Mouse (Mus musculus): ENCODE measurements around the gene Inhbc. TPM values are rescaled to one million over a fixed set of nuclear protein-coding genes. Genes with fewer than 3 reads are reported as not detected.
A peak's percentile ranks its signal among the peaks of the same experiment; 100 is the strongest.

Inhbc gene
- polyA plus RNA-seq, 1 experiment from 2014 or later, result not detected

DNA sequence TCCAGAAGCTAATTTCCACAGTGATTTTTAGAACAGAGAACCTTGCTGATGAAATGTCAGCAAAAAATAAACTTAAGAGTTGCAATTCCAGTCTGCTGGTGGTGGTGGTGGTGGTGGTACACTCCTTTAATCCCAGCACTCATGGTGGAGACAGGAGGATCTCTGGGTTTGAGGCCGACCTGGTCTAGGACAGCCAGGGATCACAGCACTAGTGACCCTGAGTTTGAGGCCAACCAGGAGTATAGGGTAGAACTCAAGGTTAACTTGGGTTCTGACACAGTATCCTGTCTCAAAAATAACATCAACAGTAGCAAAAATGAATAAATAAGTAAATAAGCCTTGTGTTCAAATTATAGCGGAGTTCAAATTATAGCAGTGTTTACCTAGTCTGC lies 11.5 kb upstream of the Inhbc start:
- 48% methylated on average over 2 of the region's 2 CpGs for WGBS
- H3K27ac ChIP-seq (replicated peaks; ENCODE audit: low read depth, low read length), result no peak overlapping the region; the same call in 1 of the 2 replicates
- no peak for ATAC-seq (replicated peaks; ENCODE audit: insufficient number of reproducible peaks, low FRiP score, low TSS enrichment, low read depth)

DNA sequence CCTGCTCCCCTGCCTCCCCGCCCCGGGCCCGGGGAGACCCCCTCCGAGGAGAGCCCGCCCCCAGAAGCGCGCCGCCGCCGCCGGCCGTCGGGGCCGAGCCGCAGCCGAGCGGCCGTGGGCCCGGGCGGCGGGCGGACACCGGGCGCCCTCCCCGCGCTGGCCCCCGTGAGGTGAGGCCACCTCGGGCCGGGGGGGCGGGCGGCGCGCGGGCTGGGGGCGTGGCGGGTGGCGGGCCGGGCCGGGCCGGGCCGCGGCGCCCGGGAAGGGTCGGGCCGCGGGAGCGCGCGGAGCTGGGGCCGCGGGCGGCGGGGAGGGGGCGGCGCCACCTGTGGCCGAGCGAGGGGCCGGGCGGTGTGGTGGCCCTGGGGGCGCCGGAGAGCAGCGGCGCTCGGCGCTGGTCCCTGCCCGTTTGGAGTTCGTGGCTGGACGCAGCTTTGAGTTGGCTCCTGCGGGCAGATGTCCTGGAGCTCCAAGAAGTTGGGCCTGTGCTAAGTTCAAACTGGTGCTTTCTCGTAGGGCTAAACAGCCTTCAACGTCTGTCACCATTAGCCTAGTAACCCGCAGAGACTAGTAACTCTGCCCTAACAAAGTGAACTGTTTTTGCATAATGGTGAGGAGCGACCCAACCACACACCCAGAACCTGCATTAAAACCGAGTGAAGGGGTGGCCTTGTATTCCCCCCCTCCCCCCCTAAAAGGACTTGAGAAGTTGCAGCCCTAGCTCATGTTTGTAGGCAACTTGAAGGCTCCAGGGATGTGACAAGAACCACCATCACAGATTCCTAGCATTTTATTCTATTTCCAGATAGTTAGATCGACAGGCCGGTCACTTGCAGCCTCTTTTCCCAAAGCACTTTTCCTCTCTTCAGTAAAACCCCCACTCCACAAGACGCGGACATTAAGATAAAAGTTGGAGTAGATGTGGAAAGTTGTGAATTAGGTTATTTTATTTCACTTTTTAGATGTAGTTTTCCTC lies 10.8 kb upstream of the Inhbc start:
- H3K9me3 ChIP-seq (replicated peaks; ENCODE audit: control insufficient read depth, low read length), result no peaks in the 10 kb centered on the region
- H3K9ac ChIP-seq (replicated peaks; ENCODE audit: low read length), result peak overlapping the region; percentile 88
- H3K27me3 ChIP-seq (ENCODE audit: control insufficient read depth, insufficient read depth, low read length), result no peaks in the 10 kb centered on the region
- H3K4me3 ChIP-seq (ENCODE audit: low read depth, low read length), result peak overlapping the region; percentile 60
- no peaks in the 10 kb centered on the region for H3K36me3 ChIP-seq (replicated peaks; ENCODE audit: control insufficient read depth, insufficient read depth, low read depth, low read length)
- H3K4me1 ChIP-seq (ENCODE audit: control insufficient read depth, insufficient read depth, low read length), result no peaks in the 10 kb centered on the region
- peak overlapping the region; percentile 92 for H3K27ac ChIP-seq (replicated peaks; ENCODE audit: low read depth, low read length)
- DNase-seq (ENCODE audit: low spot score), result peak; percentile 83
- 1% methylated on average over 24 of the region's 79 CpGs for WGBS
- peak; percentile 36 for ATAC-seq (replicated peaks; ENCODE audit: insufficient number of reproducible peaks, low FRiP score, low TSS enrichment, low read depth)
- peak overlapping the region; percentile 55 for H3K4me2 ChIP-seq (ENCODE audit: low read depth, low read length)

More for the DNA sequence above, 11.5 kb upstream of the Inhbc start:
- Histone ChIP-seq H3K36me3 (replicated peaks; ENCODE audit: control insufficient read depth, insufficient read depth, low read depth, low read length) (no peaks in the 10 kb centered on the region), H3K27me3 (ENCODE audit: control insufficient read depth, insufficient read depth, low read length) (no peaks in the 10 kb centered on the region), H3K9ac (replicated peaks; ENCODE audit: low read length) (peak overlapping the region; percentile 10; the same call in 1 of the 2 replicates), H3K9me3 (replicated peaks; ENCODE audit: control insufficient read depth, low read length) (no peaks in the 10 kb centered on the region), H3K4me1 (ENCODE audit: control insufficient read depth, insufficient read depth, low read length) (no peaks in the 10 kb centered on the region), H3K4me3 (ENCODE audit: low read depth, low read length) (peak overlapping the region; percentile 60), H3K4me2 (ENCODE audit: low read depth, low read length) (peak overlapping the region; percentile 55)
- DNase-seq (ENCODE audit: low spot score), result no peak

DNA sequence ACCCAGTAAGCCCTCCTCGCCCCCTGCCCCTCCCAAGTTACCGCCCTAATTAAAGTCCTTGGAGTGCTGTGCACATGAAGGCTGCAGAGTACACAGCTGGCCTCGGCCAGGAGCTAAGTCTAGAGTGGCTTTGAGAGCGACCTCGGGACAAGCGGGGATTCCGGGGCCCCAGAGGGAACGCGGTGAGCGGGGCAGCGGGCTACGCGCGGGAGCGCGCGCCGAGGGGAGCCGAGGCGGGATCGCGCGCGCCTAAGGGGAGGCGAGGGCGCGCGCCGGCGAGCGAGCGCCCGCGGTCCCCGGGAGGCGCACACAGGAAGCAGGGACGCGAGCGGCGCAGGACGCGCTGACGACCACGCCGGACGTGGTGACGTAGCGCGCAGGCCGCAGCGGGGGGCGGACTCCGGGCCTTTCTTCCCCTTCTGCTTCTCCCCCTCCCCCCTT lies 10.0 kb upstream of the Inhbc start, which contains the start of gene R3hdm2:
Gene R3hdm2, plus strand, starts transcription at position 77 of the 441 bp plus-strand sequence.
- peak within 1 kb of the TSS; percentile 55 for H3K4me2 ChIP-seq (ENCODE audit: low read depth, low read length)
- no peaks in the 10 kb centered on the region for H3K36me3 ChIP-seq (replicated peaks; ENCODE audit: control insufficient read depth, insufficient read depth, low read depth, low read length)
- H3K9me3 ChIP-seq (replicated peaks; ENCODE audit: control insufficient read depth, low read length), result no peaks in the 10 kb centered on the region
- peak; percentile 91 for ATAC-seq (replicated peaks; ENCODE audit: insufficient number of reproducible peaks, low FRiP score, low TSS enrichment, low read depth)
- H3K4me3 ChIP-seq (ENCODE audit: low read depth, low read length), result peak within 1 kb of the TSS; percentile 60
- no peaks in the 10 kb centered on the region for H3K27me3 ChIP-seq (ENCODE audit: control insufficient read depth, insufficient read depth, low read length)
- under 1% methylated on average over 53 of the region's 53 CpGs for WGBS
- peak within 1 kb of the TSS; percentile 88 for H3K9ac ChIP-seq (replicated peaks; ENCODE audit: low read length)
- H3K27ac ChIP-seq (replicated peaks; ENCODE audit: low read depth, low read length), result peak within 1 kb of the TSS; percentile 92
- H3K4me1 ChIP-seq (ENCODE audit: control insufficient read depth, insufficient read depth, low read length), result no peaks in the 10 kb centered on the region
- DNase-seq (ENCODE audit: low spot score), result peak; percentile 96

DNA sequence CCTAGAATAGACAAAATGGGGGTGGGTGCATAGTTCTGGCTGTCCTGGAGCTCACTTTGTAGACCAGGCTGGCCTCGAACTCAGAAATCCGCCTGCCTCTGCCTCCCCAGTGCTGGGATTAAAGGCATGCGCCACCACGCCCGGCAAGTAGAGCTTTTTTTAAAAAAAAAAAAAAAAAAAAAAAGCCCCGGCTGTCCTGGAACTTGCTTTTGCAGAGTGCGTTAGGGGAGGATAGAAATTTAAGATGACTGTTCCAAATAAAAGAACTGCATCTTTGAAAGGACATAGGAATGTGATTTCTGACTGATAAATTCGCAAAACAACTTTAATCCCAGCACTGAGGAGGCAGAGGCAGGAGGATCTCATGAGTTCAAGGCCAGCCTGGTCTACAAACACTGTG lies 9.4 kb upstream of the Inhbc start:
- no peaks in the 10 kb centered on the region for H3K9me3 ChIP-seq (replicated peaks; ENCODE audit: control insufficient read depth, low read length)
- H3K9ac ChIP-seq (replicated peaks; ENCODE audit: low read length), result peak overlapping the region; percentile 88
- H3K27me3 ChIP-seq (ENCODE audit: control insufficient read depth, insufficient read depth, low read length), result no peaks in the 10 kb centered on the region
- H3K4me1 ChIP-seq (ENCODE audit: control insufficient read depth, insufficient read depth, low read length), result no peaks in the 10 kb centered on the region
- H3K36me3 ChIP-seq (replicated peaks; ENCODE audit: control insufficient read depth, insufficient read depth, low read depth, low read length), result no peaks in the 10 kb centered on the region
- peak overlapping the region; percentile 92 for H3K27ac ChIP-seq (replicated peaks; ENCODE audit: low read depth, low read length)
- WGBS, result 87% methylated on average over 8 of the region's 8 CpGs
- DNase-seq (ENCODE audit: low spot score) (no peak), ATAC-seq (replicated peaks; ENCODE audit: insufficient number of reproducible peaks, low FRiP score, low TSS enrichment, low read depth) (no peak)
- peak overlapping the region; percentile 54 for H3K4me2 ChIP-seq (ENCODE audit: low read depth, low read length)
- H3K4me3 ChIP-seq (ENCODE audit: low read depth, low read length), result peak overlapping the region; percentile 60; the same call in 1 of the 2 replicates

DNA sequence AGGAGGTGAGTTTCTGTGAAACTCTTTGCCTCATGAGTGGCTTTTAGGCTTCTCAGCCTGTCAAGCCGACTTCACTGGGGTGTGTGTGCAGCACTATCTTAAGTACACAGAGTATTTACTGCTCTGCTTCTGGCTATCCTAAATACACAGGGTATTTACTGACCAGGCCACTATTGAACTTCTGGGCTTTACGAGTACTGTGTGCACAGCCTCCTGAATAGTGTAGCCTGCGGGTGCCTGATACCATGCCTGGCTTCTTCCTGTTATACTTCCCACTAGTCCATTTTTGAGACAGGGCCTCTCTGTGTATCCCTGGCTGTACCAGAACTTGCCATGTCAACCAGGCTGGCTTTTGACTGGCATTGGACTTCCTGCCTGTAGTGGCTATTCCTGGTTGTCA lies 7.5 kb upstream of the Inhbc start:
- Histone ChIP-seq H3K4me3 (ENCODE audit: low read depth, low read length) (no peak overlapping the region), H3K9me3 (replicated peaks; ENCODE audit: control insufficient read depth, low read length) (no peaks in the 10 kb centered on the region), H3K27ac (replicated peaks; ENCODE audit: low read depth, low read length) (no peak overlapping the region), H3K4me1 (ENCODE audit: control insufficient read depth, insufficient read depth, low read length) (no peaks in the 10 kb centered on the region), H3K4me2 (ENCODE audit: low read depth, low read length) (no peak overlapping the region), H3K36me3 (replicated peaks; ENCODE audit: control insufficient read depth, insufficient read depth, low read depth, low read length) (no peaks in the 10 kb centered on the region), H3K27me3 (ENCODE audit: control insufficient read depth, insufficient read depth, low read length) (no peaks in the 10 kb centered on the region), H3K9ac (replicated peaks; ENCODE audit: low read length) (no peak overlapping the region)
- DNase-seq (ENCODE audit: low spot score) (no peak), ATAC-seq (replicated peaks; ENCODE audit: insufficient number of reproducible peaks, low FRiP score, low TSS enrichment, low read depth) (no peak)
- WGBS, result 81% methylated on average over 3 of the region's 3 CpGs

DNA sequence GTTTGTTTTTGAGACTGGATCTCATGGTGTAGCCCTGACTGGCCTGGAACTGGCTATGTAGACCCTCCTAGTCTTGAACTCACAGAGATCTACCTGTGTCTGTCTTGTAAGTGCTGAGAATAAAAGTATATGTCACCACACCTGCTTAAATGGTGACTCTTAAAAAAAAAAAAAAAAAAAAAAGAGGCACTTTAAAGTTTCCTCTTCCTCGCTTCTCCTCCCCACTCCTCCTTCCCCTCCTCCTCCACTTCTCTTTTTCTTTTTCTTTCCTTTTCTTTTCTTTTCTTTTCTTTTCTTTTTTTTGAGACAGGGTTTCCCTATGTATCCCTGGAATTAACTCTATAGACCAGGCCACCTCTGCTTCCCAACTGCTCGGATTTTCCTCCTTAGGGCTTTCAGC lies 792 bp upstream of the Inhbc start:
- WGBS, result 64% methylated on average over 2 of the region's 2 CpGs
- no peak for ATAC-seq (replicated peaks; ENCODE audit: insufficient number of reproducible peaks, low FRiP score, low TSS enrichment, low read depth)
- Histone ChIP-seq H3K4me1 (ENCODE audit: control insufficient read depth, insufficient read depth, low read length) (no peaks in the 10 kb centered on the region), H3K4me3 (ENCODE audit: low read depth, low read length) (no peak overlapping the region), H3K4me2 (ENCODE audit: low read depth, low read length) (no peak overlapping the region), H3K9me3 (replicated peaks; ENCODE audit: control insufficient read depth, low read length) (no peaks in the 10 kb centered on the region), H3K9ac (replicated peaks; ENCODE audit: low read length) (no peak overlapping the region), H3K36me3 (replicated peaks; ENCODE audit: control insufficient read depth, insufficient read depth, low read depth, low read length) (no peaks in the 10 kb centered on the region), H3K27ac (replicated peaks; ENCODE audit: low read depth, low read length) (no peak overlapping the region), H3K27me3 (ENCODE audit: control insufficient read depth, insufficient read depth, low read length) (no peaks in the 10 kb centered on the region)
- DNase-seq (ENCODE audit: low spot score), result no peak

DNA sequence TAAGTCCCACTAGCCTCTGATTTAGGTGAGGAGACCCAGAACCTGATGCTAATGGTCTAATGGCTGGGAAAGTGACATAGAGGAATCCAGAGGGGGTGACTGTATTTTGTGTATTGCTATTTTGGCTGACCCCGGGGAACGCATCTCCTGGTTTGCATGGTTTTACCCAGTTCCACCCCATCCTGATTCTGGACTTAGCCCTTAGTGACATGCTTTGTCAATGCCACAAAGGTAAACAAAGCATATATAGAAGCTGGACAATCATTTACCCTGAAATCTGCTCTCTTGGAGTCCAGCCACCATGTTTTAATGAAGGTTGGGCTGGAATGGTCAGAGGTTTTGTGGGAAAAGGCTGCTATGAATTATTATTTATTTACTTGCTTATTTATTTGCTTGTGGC lies 2.0 kb downstream of the Inhbc start:
- no peak for ATAC-seq (replicated peaks; ENCODE audit: insufficient number of reproducible peaks, low FRiP score, low TSS enrichment, low read depth)
- H3K4me3 ChIP-seq (ENCODE audit: low read depth, low read length), result no peak overlapping the region
- 86% methylated on average over 2 of the region's 2 CpGs for WGBS

DNA sequence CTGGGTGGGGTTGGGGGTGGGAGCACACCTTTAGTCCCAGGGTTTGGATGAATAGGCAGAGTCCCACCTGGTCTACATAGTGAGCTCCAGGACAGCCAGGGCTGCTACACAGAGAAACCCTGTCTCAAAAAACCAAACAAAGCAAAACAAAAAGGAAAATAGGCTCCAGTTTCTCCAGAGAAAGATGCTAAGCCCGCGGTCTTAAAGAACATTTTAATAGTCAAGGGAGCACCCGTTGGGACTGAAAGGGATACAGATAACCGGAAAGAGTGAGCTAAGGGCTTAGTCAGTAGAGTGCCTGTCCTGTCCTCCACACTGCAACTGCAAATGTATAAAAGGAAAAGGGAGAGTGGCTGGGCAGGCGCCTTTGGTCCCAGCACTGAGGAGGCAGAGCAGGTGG lies 3.1 kb downstream of the Inhbc start:
- Histone ChIP-seq H3K36me3 (replicated peaks; ENCODE audit: control insufficient read depth, insufficient read depth, low read depth, low read length) (no peaks in the 10 kb centered on the region), H3K4me1 (ENCODE audit: control insufficient read depth, insufficient read depth, low read length) (no peaks in the 10 kb centered on the region), H3K27me3 (ENCODE audit: control insufficient read depth, insufficient read depth, low read length) (no peaks in the 10 kb centered on the region), H3K4me2 (ENCODE audit: low read depth, low read length) (no peak overlapping the region), H3K9me3 (replicated peaks; ENCODE audit: control insufficient read depth, low read length) (no peaks in the 10 kb centered on the region), H3K27ac (replicated peaks; ENCODE audit: low read depth, low read length) (no peak overlapping the region), H3K4me3 (ENCODE audit: low read depth, low read length) (no peak overlapping the region), H3K9ac (replicated peaks; ENCODE audit: low read length) (no peak overlapping the region)
- ATAC-seq (replicated peaks; ENCODE audit: insufficient number of reproducible peaks, low FRiP score, low TSS enrichment, low read depth) (no peak), DNase-seq (ENCODE audit: low spot score) (no peak)
- 66% methylated on average over 5 of the region's 5 CpGs for WGBS

More for the DNA sequence above, 2.0 kb downstream of the Inhbc start:
- Histone ChIP-seq H3K4me2 (ENCODE audit: low read depth, low read length) (no peak overlapping the region), H3K9me3 (replicated peaks; ENCODE audit: control insufficient read depth, low read length) (no peaks in the 10 kb centered on the region), H3K4me1 (ENCODE audit: control insufficient read depth, insufficient read depth, low read length) (no peaks in the 10 kb centered on the region), H3K36me3 (replicated peaks; ENCODE audit: control insufficient read depth, insufficient read depth, low read depth, low read length) (no peaks in the 10 kb centered on the region), H3K27ac (replicated peaks; ENCODE audit: low read depth, low read length) (no peak overlapping the region), H3K27me3 (ENCODE audit: control insufficient read depth, insufficient read depth, low read length) (no peaks in the 10 kb centered on the region), H3K9ac (replicated peaks; ENCODE audit: low read length) (no peak overlapping the region)
- no peak for DNase-seq (ENCODE audit: low spot score)
